Mouse (Mus musculus): Measurements from ENCODE around the gene Syne3. TPM values are rescaled to one million over a fixed set of nuclear protein-coding genes. Genes with fewer than 3 reads are reported as not detected.

Syne3 gene
- polyA plus RNA-seq, 1 experiment from 2014 or later = 0.31 TPM

DNA sequence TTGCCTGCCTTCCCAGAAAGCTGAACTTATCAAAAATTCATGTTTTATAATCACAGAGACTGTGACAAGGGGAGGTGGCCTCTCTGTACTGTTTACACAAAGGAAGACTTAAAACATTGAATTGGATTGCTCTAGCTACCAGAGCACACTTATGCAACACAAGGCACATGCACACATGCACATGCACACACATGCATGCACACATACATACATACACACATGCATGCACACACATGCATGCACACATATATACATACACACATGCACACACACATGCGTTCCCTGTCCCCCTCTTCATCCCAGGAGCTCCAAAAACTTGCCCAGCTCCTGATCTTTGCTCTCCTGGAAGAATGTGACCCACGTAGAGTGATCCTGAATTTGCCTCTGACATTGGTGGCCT lies 83.8 kb downstream of the Syne3 start:
- Histone ChIP-seq H3K27ac (replicated peaks; ENCODE audit: low read depth, low read length) (no peak overlapping the region), H3K4me3 (ENCODE audit: low read depth, low read length) (no peak overlapping the region), H3K4me1 (ENCODE audit: control insufficient read depth, insufficient read depth, low read length) (peaks cover 3% of the 10 kb centered on the region), H3K9me3 (ENCODE audit: control insufficient read depth, low read length) (no peaks in the 10 kb centered on the region), H3K27me3 (ENCODE audit: control insufficient read depth, insufficient read depth, low read length) (no peaks in the 10 kb centered on the region), H3K9ac (ENCODE audit: low read length) (no peak overlapping the region), H3K4me2 (ENCODE audit: low read depth, severe bottlenecking) (peak overlapping the region; percentile 8; the same call in 1 of the 2 replicates), H3K36me3 (ENCODE audit: control insufficient read depth, insufficient read depth, low read length) (no peaks in the 10 kb centered on the region)
- ATAC-seq (ENCODE audit: insufficient number of reproducible peaks, low FRiP score, low TSS enrichment, low read depth) (no peak), DNase-seq (ENCODE audit: low spot score) (no peak)
- 82% methylated on average over 2 of the region's 2 CpGs for WGBS

DNA sequence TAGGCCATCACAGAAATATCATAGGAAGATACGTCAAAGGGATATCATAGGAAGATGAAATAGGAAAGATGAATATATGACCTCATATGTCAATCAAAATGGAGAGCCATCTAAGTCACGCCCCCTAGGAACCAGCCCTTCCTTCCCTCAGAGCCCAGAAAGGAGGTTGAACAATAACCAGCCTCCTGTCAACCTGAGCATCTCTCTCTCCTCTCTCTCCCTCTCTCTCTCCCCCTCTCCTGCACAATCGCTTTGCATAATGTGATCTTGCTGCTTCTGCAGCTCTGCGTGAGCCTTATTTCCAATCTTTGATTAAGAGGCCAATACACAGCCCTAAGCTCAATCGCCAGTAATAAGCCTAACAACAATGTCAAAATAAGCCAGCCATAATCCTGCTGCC lies 84.6 kb downstream of the Syne3 start:
- DNase-seq (ENCODE audit: low spot score) (no peak), ATAC-seq (ENCODE audit: insufficient number of reproducible peaks, low FRiP score, low TSS enrichment, low read depth) (no peak)
- H3K4me1 ChIP-seq (ENCODE audit: control insufficient read depth, insufficient read depth, low read length) = peaks cover 3% of the 10 kb centered on the region
- no peak overlapping the region for H3K27ac ChIP-seq (replicated peaks; ENCODE audit: low read depth, low read length)
- 95% methylated on average over 5 of the region's 5 CpGs for WGBS
- no peak overlapping the region for H3K9ac ChIP-seq (ENCODE audit: low read length)
- no peaks in the 10 kb centered on the region for H3K9me3 ChIP-seq (ENCODE audit: control insufficient read depth, low read length)
- no peak overlapping the region for H3K4me2 ChIP-seq (ENCODE audit: low read depth, severe bottlenecking)
- H3K27me3 ChIP-seq (ENCODE audit: control insufficient read depth, insufficient read depth, low read length) = no peaks in the 10 kb centered on the region
- no peaks in the 10 kb centered on the region for H3K36me3 ChIP-seq (ENCODE audit: control insufficient read depth, insufficient read depth, low read length)
- no peak overlapping the region for H3K4me3 ChIP-seq (ENCODE audit: low read depth, low read length)

DNA sequence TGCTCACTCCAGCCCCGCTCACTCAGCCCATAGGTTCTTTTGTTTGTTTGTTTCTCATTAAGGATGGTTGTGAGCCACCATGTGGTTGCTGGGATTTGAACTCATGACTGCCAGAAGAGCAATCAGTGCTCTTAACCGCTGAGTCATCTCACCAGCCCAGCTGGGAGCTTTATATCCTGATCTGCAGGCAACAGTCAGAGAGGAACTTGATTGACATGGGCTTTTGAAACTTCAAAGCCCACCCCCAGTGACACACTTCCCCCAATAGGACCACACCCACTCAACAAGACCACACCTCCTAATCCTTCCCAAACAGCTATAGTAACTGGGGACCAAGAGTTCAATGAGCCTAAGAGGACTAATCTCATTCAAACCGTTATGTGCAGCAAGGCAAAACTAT lies 85.1 kb downstream of the Syne3 start:
- ATAC-seq (ENCODE audit: insufficient number of reproducible peaks, low FRiP score, low TSS enrichment, low read depth) (no peak), DNase-seq (ENCODE audit: low spot score) (no peak)
- Histone ChIP-seq H3K27me3 (ENCODE audit: control insufficient read depth, insufficient read depth, low read length) (no peaks in the 10 kb centered on the region), H3K4me1 (ENCODE audit: control insufficient read depth, insufficient read depth, low read length) (peaks cover 3% of the 10 kb centered on the region), H3K4me3 (ENCODE audit: low read depth, low read length) (no peak overlapping the region), H3K36me3 (ENCODE audit: control insufficient read depth, insufficient read depth, low read length) (no peaks in the 10 kb centered on the region), H3K9ac (ENCODE audit: low read length) (no peak overlapping the region), H3K9me3 (ENCODE audit: control insufficient read depth, low read length) (no peaks in the 10 kb centered on the region), H3K4me2 (ENCODE audit: low read depth, severe bottlenecking) (no peak overlapping the region), H3K27ac (replicated peaks; ENCODE audit: low read depth, low read length) (peak overlapping the region; percentile 69; the same call in 1 of the 2 replicates)
- 90% methylated on average over 3 of the region's 3 CpGs for WGBS

DNA sequence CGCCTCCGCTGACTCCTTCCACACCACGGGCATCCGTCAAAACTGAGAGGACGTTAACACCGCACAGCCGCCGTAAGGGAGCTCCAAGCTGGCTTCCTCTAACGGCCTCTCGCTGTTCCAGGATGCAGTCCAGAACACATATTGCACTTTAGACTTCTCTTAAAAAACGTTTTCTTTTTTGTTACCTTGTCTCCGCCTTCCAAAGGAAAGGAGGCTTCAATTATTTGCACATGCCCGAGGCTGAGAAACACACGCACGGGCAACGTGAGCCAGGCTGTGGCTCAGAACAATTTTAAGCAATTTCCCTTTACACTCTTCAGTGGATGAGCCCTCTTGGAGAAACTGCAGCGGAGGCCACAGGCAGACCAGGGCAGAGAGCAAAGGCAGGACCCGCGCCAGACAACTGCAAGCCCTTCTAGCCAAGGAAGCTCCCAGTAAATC lies 85.6 kb downstream of the Syne3 start:
- Histone ChIP-seq H3K36me3 (ENCODE audit: control insufficient read depth, insufficient read depth, low read length) (no peaks in the 10 kb centered on the region), H3K4me3 (ENCODE audit: low read depth, low read length) (no peak overlapping the region), H3K9ac (ENCODE audit: low read length) (0 out of 2 replicates have a peak overlapping the region, but pooled peaks have one; percentile 17), H3K9me3 (ENCODE audit: control insufficient read depth, low read length) (no peaks in the 10 kb centered on the region), H3K27me3 (ENCODE audit: control insufficient read depth, insufficient read depth, low read length) (no peaks in the 10 kb centered on the region), H3K27ac (replicated peaks; ENCODE audit: low read depth, low read length) (peak overlapping the region; percentile 69), H3K4me1 (ENCODE audit: control insufficient read depth, insufficient read depth, low read length) (peaks cover 3% of the 10 kb centered on the region), H3K4me2 (ENCODE audit: low read depth, severe bottlenecking) (no peak overlapping the region)
- WGBS = 18% methylated on average over 19 of the region's 19 CpGs
- DNase-seq (ENCODE audit: low spot score) = peak; percentile 60
- no peak for ATAC-seq (ENCODE audit: insufficient number of reproducible peaks, low FRiP score, low TSS enrichment, low read depth)

DNA sequence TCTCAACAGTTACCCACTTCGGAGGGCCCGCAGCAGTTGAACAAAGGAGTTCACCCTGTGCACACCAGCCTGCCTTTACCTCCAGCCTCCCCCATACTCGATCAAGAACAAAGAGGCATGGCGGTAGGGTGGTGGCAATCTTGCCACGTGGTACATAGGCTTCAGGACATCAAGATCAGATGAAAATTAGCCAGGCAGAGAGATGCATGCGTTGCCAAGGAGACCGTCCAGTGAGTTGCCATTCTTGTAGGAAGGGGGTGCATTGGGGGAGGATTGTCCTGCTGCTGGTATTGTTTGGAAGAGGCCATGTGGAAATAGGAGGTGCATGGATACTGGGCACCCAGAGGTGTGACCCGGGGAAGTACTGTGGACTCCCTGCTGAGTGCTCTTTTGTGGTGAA lies 87.0 kb downstream of the Syne3 start:
- WGBS = 79% methylated on average over 8 of the region's 8 CpGs
- no peak overlapping the region for H3K4me3 ChIP-seq (ENCODE audit: low read depth, low read length)
- no peak for ATAC-seq (ENCODE audit: insufficient number of reproducible peaks, low FRiP score, low TSS enrichment, low read depth)
- H3K9me3 ChIP-seq (ENCODE audit: control insufficient read depth, low read length) = no peaks in the 10 kb centered on the region
- H3K9ac ChIP-seq (ENCODE audit: low read length) = no peak overlapping the region
- no peak overlapping the region for H3K27ac ChIP-seq (replicated peaks; ENCODE audit: low read depth, low read length)
- H3K4me2 ChIP-seq (ENCODE audit: low read depth, severe bottlenecking) = no peak overlapping the region
- no peaks in the 10 kb centered on the region for H3K36me3 ChIP-seq (ENCODE audit: control insufficient read depth, insufficient read depth, low read length)
- DNase-seq (ENCODE audit: low spot score) = no peak
- H3K4me1 ChIP-seq (ENCODE audit: control insufficient read depth, insufficient read depth, low read length) = peaks cover 3% of the 10 kb centered on the region
- H3K27me3 ChIP-seq (ENCODE audit: control insufficient read depth, insufficient read depth, low read length) = no peaks in the 10 kb centered on the region

DNA sequence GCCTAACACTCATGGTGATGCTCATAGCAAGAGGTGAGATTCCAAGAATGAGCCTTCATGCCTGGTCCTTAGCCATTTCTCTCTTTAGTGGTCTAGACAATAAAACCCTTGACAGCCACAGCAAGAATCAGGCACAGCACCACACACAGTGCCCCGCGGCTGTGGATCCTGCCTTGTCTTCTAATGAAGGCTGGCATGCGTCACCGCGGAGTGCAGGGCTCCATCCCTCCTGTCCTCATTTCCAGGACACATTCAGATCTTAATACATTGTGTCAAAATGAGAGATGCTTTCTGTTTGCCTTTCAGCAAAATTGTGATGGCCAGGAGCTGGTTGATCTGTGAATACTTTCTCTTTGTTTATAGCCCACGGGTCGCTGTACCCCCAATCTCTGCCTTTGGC lies 88.5 kb downstream of the Syne3 start:
- Histone ChIP-seq H3K9me3 (ENCODE audit: control insufficient read depth, low read length) (no peaks in the 10 kb centered on the region), H3K27me3 (ENCODE audit: control insufficient read depth, insufficient read depth, low read length) (no peaks in the 10 kb centered on the region), H3K36me3 (ENCODE audit: control insufficient read depth, insufficient read depth, low read length) (no peaks in the 10 kb centered on the region), H3K9ac (ENCODE audit: low read length) (no peak overlapping the region), H3K27ac (replicated peaks; ENCODE audit: low read depth, low read length) (no peak overlapping the region), H3K4me2 (ENCODE audit: low read depth, severe bottlenecking) (no peak overlapping the region), H3K4me3 (ENCODE audit: low read depth, low read length) (no peak overlapping the region), H3K4me1 (ENCODE audit: control insufficient read depth, insufficient read depth, low read length) (peaks cover 3% of the 10 kb centered on the region)
- 83% methylated on average over 7 of the region's 7 CpGs for WGBS
- no peak for ATAC-seq (ENCODE audit: insufficient number of reproducible peaks, low FRiP score, low TSS enrichment, low read depth)
- DNase-seq (ENCODE audit: low spot score) = no peak

DNA sequence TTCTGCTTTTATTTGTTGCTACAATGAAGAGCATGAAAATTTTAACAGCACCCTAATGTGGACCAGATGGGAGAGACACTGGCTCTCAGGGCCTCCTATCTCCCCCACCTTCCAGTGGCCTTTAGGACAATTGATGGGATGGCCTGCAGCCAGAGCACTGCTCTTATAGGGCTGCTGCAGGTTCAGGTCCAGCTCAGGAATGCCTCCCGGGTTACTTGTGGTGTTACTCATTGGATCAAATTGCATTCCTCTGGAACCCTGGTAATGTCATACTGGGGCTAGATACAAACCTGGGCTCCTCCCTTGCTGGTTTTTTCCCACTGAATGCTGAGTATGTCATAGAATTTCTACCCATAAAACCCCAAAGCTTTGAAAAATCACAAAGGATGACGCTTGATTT lies 90.4 kb downstream of the Syne3 start:
- WGBS = 62% methylated on average over 2 of the region's 2 CpGs
- no peak for ATAC-seq (ENCODE audit: insufficient number of reproducible peaks, low FRiP score, low TSS enrichment, low read depth)
- H3K4me2 ChIP-seq (ENCODE audit: low read depth, severe bottlenecking) = no peak overlapping the region

DNA sequence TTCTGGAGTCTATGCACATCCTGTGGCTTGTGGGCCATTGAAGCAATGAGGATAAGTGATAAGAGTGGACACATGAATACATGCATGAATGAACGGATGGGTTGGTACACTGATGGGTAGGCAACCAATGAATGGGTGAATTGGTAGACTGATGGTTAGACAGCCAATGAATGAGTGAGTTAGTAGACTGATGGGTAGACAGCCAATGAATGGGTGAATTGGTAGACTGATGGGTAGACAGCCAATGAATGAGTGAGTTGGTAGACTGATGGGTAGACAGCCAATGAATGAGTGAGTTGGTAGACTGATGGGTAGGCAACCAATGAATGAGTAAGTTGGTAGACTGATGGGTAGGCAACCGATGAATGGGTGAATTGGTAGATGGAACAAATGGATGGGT lies 91.7 kb downstream of the Syne3 start:
- WGBS = 94% methylated on average over 2 of the region's 2 CpGs
- DNase-seq (ENCODE audit: low spot score) = no peak
- Histone ChIP-seq H3K27me3 (ENCODE audit: control insufficient read depth, insufficient read depth, low read length) (no peaks in the 10 kb centered on the region), H3K9me3 (ENCODE audit: control insufficient read depth, low read length) (no peaks in the 10 kb centered on the region), H3K4me1 (ENCODE audit: control insufficient read depth, insufficient read depth, low read length) (peaks cover 4% of the 10 kb centered on the region; the same call in 1 of the 2 replicates), H3K27ac (replicated peaks; ENCODE audit: low read depth, low read length) (no peak overlapping the region), H3K36me3 (ENCODE audit: control insufficient read depth, insufficient read depth, low read length) (no peaks in the 10 kb centered on the region), H3K4me2 (ENCODE audit: low read depth, severe bottlenecking) (no peak overlapping the region), H3K9ac (ENCODE audit: low read length) (no peak overlapping the region), H3K4me3 (ENCODE audit: low read depth, low read length) (no peak overlapping the region)
- no peak for ATAC-seq (ENCODE audit: insufficient number of reproducible peaks, low FRiP score, low TSS enrichment, low read depth)

More for the DNA sequence above, 90.4 kb downstream of the Syne3 start:
- DNase-seq (ENCODE audit: low spot score) = no peak
- no peak overlapping the region for H3K27ac ChIP-seq (replicated peaks; ENCODE audit: low read depth, low read length)
- no peaks in the 10 kb centered on the region for H3K36me3 ChIP-seq (ENCODE audit: control insufficient read depth, insufficient read depth, low read length)
- H3K9ac ChIP-seq (ENCODE audit: low read length) = no peak overlapping the region
- H3K4me3 ChIP-seq (ENCODE audit: low read depth, low read length) = no peak overlapping the region
- peaks cover 3% of the 10 kb centered on the region for H3K4me1 ChIP-seq (ENCODE audit: control insufficient read depth, insufficient read depth, low read length)
- no peaks in the 10 kb centered on the region for H3K27me3 ChIP-seq (ENCODE audit: control insufficient read depth, insufficient read depth, low read length)
- no peaks in the 10 kb centered on the region for H3K9me3 ChIP-seq (ENCODE audit: control insufficient read depth, low read length)

DNA sequence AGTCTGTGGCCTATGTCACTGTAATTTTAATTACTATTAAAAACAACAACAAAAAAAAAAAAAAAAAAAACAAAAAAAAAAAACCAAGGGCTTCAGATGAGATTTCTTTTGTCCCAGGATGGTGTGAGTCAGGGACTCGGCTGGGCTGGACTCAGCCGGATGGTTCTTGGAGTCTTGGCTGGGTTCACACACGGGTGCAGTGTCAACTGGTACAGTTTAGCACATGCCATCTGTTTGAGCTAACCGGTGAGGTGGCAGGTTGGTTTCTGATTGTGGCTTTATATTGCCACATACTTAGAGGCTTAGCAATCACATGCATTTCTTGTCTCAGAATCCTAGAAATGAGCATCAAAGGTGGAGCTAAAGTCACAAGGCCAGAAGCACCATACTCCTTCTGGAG lies 92.3 kb downstream of the Syne3 start:
- DNase-seq (ENCODE audit: low spot score) = no peak
- no peak for ATAC-seq (ENCODE audit: insufficient number of reproducible peaks, low FRiP score, low TSS enrichment, low read depth)
- H3K4me2 ChIP-seq (ENCODE audit: low read depth, severe bottlenecking) = no peak overlapping the region
- H3K9ac ChIP-seq (ENCODE audit: low read length) = no peak overlapping the region
- H3K36me3 ChIP-seq (ENCODE audit: control insufficient read depth, insufficient read depth, low read length) = no peaks in the 10 kb centered on the region
- no peak overlapping the region for H3K4me3 ChIP-seq (ENCODE audit: low read depth, low read length)
- H3K4me1 ChIP-seq (ENCODE audit: control insufficient read depth, insufficient read depth, low read length) = peaks cover 4% of the 10 kb centered on the region; the same call in 1 of the 2 replicates
- H3K27ac ChIP-seq (replicated peaks; ENCODE audit: low read depth, low read length) = no peak overlapping the region
- no peaks in the 10 kb centered on the region for H3K27me3 ChIP-seq (ENCODE audit: control insufficient read depth, insufficient read depth, low read length)
- 97% methylated on average over 4 of the region's 4 CpGs for WGBS
- H3K9me3 ChIP-seq (ENCODE audit: control insufficient read depth, low read length) = no peaks in the 10 kb centered on the region
